Mouse (Mus musculus) forebrain, embryonic 12.5 days (tissue): ENCODE data around the gene Ddx51. TPM values are rescaled to one million over a fixed set of nuclear protein-coding genes. Genes with fewer than 3 reads are reported as not detected.

ENCODE experiments used
- ATAC-seq: fragments of 200-750 bp; cut with Nextera tagmentation; 2 replicates; pipeline ENCODE4 v1.8.0; 2017; ENCODE audit warnings: moderate TSS enrichment; ENCODE audit not compliant: low FRiP score
- H3K27ac ChIP-seq: fragments of 300-500 bp; sonication (generic); 2 replicates; pipeline ENCODE4 v1.5.1; 2016; ENCODE audit warnings: mild to moderate bottlenecking
- H3K27me3 ChIP-seq: fragments of 300-500 bp; sonication (generic); 2 replicates; pipeline ENCODE4 v1.6.1; 2016; ENCODE audit warnings: mild to moderate bottlenecking
- H3K36me3 ChIP-seq: fragments of 300-500 bp; sonication (generic); replicated peaks from 2 replicates; pipeline ENCODE4 v1.6.1; 2016; ENCODE audit warnings: mild to moderate bottlenecking
- H3K4me1 ChIP-seq: fragments of 300-500 bp; sonication (generic); 2 replicates; pipeline ENCODE4 v1.6.1; 2016
- H3K4me2 ChIP-seq: fragments of 300-500 bp; sonication (generic); 2 replicates; pipeline ENCODE4 v1.6.1; 2016; ENCODE audit warnings: mild to moderate bottlenecking, moderate library complexity
- H3K4me3 ChIP-seq: fragments of 300-500 bp; sonication (generic); replicated peaks from 2 replicates; pipeline ENCODE4 v1.5.1; 2016; ENCODE audit warnings: mild to moderate bottlenecking
- H3K9ac ChIP-seq: fragments of 300-500 bp; sonication (generic); 2 replicates; pipeline ENCODE4 v1.6.1; 2016; ENCODE audit warnings: mild to moderate bottlenecking
- H3K9me3 ChIP-seq: fragments of 300-500 bp; sonication (generic); 2 replicates; pipeline ENCODE4 v1.6.1; 2016
- WGBS: fragments of 180-500 bp; shearing (Covaris S2); methylation state at CpG from one replicate; pipeline ENCODE4 v1.1.7; 2016; 5-methylcytosine and 5-hydroxymethylcytosine counted together
- polyA plus RNA-seq: library from polyadenylated mRNA; unstranded; fragments of >200 nt; fragmentation: Nextera tagmentation; extraction: Ambion mirVana; gene quantifications from 2 replicates; pipeline ENCODE4 v1.2.1, GENCODE M21; 2016

The Ddx51 gene
- polyA plus RNA-seq, result 31.7 and 33.8 TPM in 2 replicates

GRCm38 (mm10) chr5:110652719-110653648, at the start of gene Ddx51, which contains the start of gene Noc4l:
Gene Ddx51, plus strand, starts transcription at chr5:110653451.
Gene Noc4l, minus strand, starts transcription at chr5:110653417.
- under 1% methylated on average over 91 of the region's 91 CpGs for WGBS
- peaks cover 71% of the 10 kb centered on the region for H3K36me3 ChIP-seq

GRCm38 (mm10) chr5:110604311-110604710, 48.9 kb upstream of the Ddx51 start:
- H3K9me3 ChIP-seq, result no peaks in the 10 kb centered on the region

More at GRCm38 (mm10) chr5:110652719-110653648, at the start of gene Ddx51, which contains the start of gene Noc4l:
- peak; percentile 88 for ATAC-seq
- no peaks in the 10 kb centered on the region for H3K9me3 ChIP-seq
- H3K27ac ChIP-seq, result peak within 1 kb of the TSS; percentile 13; the same call in 1 of the 2 replicates
- peak within 1 kb of the TSS; percentile 92 for H3K4me2 ChIP-seq
- peaks cover 18% of the 10 kb centered on the region for H3K4me1 ChIP-seq
- H3K27me3 ChIP-seq, result no peaks in the 10 kb centered on the region
- peak within 1 kb of the TSS; percentile 95 for H3K4me3 ChIP-seq
- H3K9ac ChIP-seq, result peak within 1 kb of the TSS; percentile 82

GRCm38 (mm10) chr5:110605531-110606221, 47.6 kb upstream of the Ddx51 start:
- Histone ChIP-seq H3K36me3 (no peaks in the 10 kb centered on the region), H3K4me3 (no peak overlapping the region), H3K4me2 (no peak overlapping the region), H3K9ac (no peak overlapping the region), H3K27me3 (peaks cover 37% of the 10 kb centered on the region), H3K4me1 (no peaks in the 10 kb centered on the region), H3K9me3 (no peaks in the 10 kb centered on the region), H3K27ac (no peak overlapping the region)
- 65% methylated on average over 5 of the region's 5 CpGs for WGBS
- no peak for ATAC-seq

More at GRCm38 (mm10) chr5:110604311-110604710, 48.9 kb upstream of the Ddx51 start:
- WGBS, result 88% methylated on average over 2 of the region's 2 CpGs
- ATAC-seq, result no peak
- no peaks in the 10 kb centered on the region for H3K36me3 ChIP-seq
- H3K27me3 ChIP-seq, result peaks cover 32% of the 10 kb centered on the region
- H3K4me3 ChIP-seq, result no peak overlapping the region
- H3K27ac ChIP-seq, result no peak overlapping the region
- H3K4me1 ChIP-seq, result no peaks in the 10 kb centered on the region
- no peak overlapping the region for H3K4me2 ChIP-seq
- no peak overlapping the region for H3K9ac ChIP-seq

- no peaks in the 10 kb centered on the region for H3K36me3 ChIP-seq
- WGBS, result 68% methylated on average over 3 of the region's 3 CpGs
- H3K4me3 ChIP-seq, result no peak overlapping the region
- H3K27ac ChIP-seq, result no peak overlapping the region
- no peak for ATAC-seq
- H3K9me3 ChIP-seq, result no peaks in the 10 kb centered on the region
- no peak overlapping the region for H3K9ac ChIP-seq
- H3K4me1 ChIP-seq, result no peaks in the 10 kb centered on the region
- no peak overlapping the region for H3K4me2 ChIP-seq
- H3K27me3 ChIP-seq, result peaks cover 37% of the 10 kb centered on the region
These were observed 45.5 kb upstream of the Ddx51 start for GRCm38 (mm10) chr5:110607767-110608166.

- Histone ChIP-seq H3K4me2 (no peak overlapping the region), H3K36me3 (no peaks in the 10 kb centered on the region), H3K9ac (no peak overlapping the region), H3K9me3 (no peaks in the 10 kb centered on the region), H3K27ac (no peak overlapping the region), H3K4me3 (no peak overlapping the region), H3K4me1 (no peaks in the 10 kb centered on the region), H3K27me3 (peaks cover 37% of the 10 kb centered on the region)
- WGBS, result 63% methylated on average over 6 of the region's 6 CpGs
- no peak for ATAC-seq
These were observed 44.9 kb upstream of the Ddx51 start for GRCm38 (mm10) chr5:110608336-110608735.

- no peak for ATAC-seq
- H3K4me3 ChIP-seq, result no peak overlapping the region
- H3K4me1 ChIP-seq, result no peaks in the 10 kb centered on the region
- no peak overlapping the region for H3K9ac ChIP-seq
- H3K27me3 ChIP-seq, result peaks cover 37% of the 10 kb centered on the region
- H3K9me3 ChIP-seq, result no peaks in the 10 kb centered on the region
- WGBS, result 15% methylated on average over 8 of the region's 8 CpGs
- H3K27ac ChIP-seq, result no peak overlapping the region
- no peak overlapping the region for H3K4me2 ChIP-seq
- H3K36me3 ChIP-seq, result no peaks in the 10 kb centered on the region
These were observed 44.3 kb upstream of the Ddx51 start for GRCm38 (mm10) chr5:110608941-110609340.

- no peak for ATAC-seq
- Histone ChIP-seq H3K4me3 (no peak overlapping the region), H3K9me3 (no peaks in the 10 kb centered on the region), H3K27ac (no peak overlapping the region), H3K27me3 (peaks cover 37% of the 10 kb centered on the region), H3K4me2 (no peak overlapping the region), H3K4me1 (no peaks in the 10 kb centered on the region), H3K36me3 (no peaks in the 10 kb centered on the region), H3K9ac (no peak overlapping the region)
- WGBS, result 78% methylated on average over 3 of the region's 3 CpGs
These were observed 43.8 kb upstream of the Ddx51 start for GRCm38 (mm10) chr5:110609425-110609824.

- Histone ChIP-seq H3K36me3 (no peaks in the 10 kb centered on the region), H3K9ac (no peak overlapping the region), H3K4me2 (no peak overlapping the region), H3K27ac (no peak overlapping the region), H3K9me3 (no peaks in the 10 kb centered on the region), H3K27me3 (peaks cover 37% of the 10 kb centered on the region), H3K4me3 (no peak overlapping the region), H3K4me1 (no peaks in the 10 kb centered on the region)
- no peak for ATAC-seq
- WGBS, result 81% methylated on average over 5 of the region's 5 CpGs
These were observed 43.4 kb upstream of the Ddx51 start for GRCm38 (mm10) chr5:110609868-110610267.

- WGBS, result 82% methylated on average over 7 of the region's 7 CpGs
- Histone ChIP-seq H3K4me1 (no peaks in the 10 kb centered on the region), H3K9ac (no peak overlapping the region), H3K4me2 (no peak overlapping the region), H3K4me3 (no peak overlapping the region), H3K36me3 (no peaks in the 10 kb centered on the region), H3K9me3 (no peaks in the 10 kb centered on the region), H3K27me3 (peaks cover 37% of the 10 kb centered on the region), H3K27ac (no peak overlapping the region)
- no peak for ATAC-seq
These were observed 42.8 kb upstream of the Ddx51 start for GRCm38 (mm10) chr5:110610484-110610883.

GRCm38 (mm10) chr5:110611435-110612158, 41.7 kb upstream of the Ddx51 start:
- H3K27ac ChIP-seq, result no peak overlapping the region
- H3K36me3 ChIP-seq, result no peaks in the 10 kb centered on the region
- no peak overlapping the region for H3K4me2 ChIP-seq
- no peak for ATAC-seq
- H3K9me3 ChIP-seq, result no peaks in the 10 kb centered on the region
- no peaks in the 10 kb centered on the region for H3K4me1 ChIP-seq
- 81% methylated on average over 5 of the region's 5 CpGs for WGBS
- no peak overlapping the region for H3K4me3 ChIP-seq
- H3K9ac ChIP-seq, result no peak overlapping the region
- peaks cover 29% of the 10 kb centered on the region for H3K27me3 ChIP-seq

- Histone ChIP-seq H3K9ac (no peak overlapping the region), H3K9me3 (no peaks in the 10 kb centered on the region), H3K4me3 (no peak overlapping the region), H3K4me2 (no peak overlapping the region), H3K4me1 (no peaks in the 10 kb centered on the region), H3K27ac (no peak overlapping the region), H3K36me3 (no peaks in the 10 kb centered on the region), H3K27me3 (0 out of 2 replicates have a peak, but pooled peaks cover 2% of the 10 kb centered on the region)
- no peak for ATAC-seq
- WGBS, result 84% methylated on average over 6 of the region's 6 CpGs
These were observed 34.0 kb upstream of the Ddx51 start for GRCm38 (mm10) chr5:110619226-110619625.

- Histone ChIP-seq H3K4me3 (no peak overlapping the region), H3K27ac (no peak overlapping the region), H3K36me3 (no peaks in the 10 kb centered on the region), H3K27me3 (0 out of 2 replicates have a peak, but pooled peaks cover 11% of the 10 kb centered on the region), H3K9ac (no peak overlapping the region), H3K9me3 (no peaks in the 10 kb centered on the region), H3K4me1 (0 out of 2 replicates have a peak, but pooled peaks cover 6% of the 10 kb centered on the region), H3K4me2 (no peak overlapping the region)
- ATAC-seq, result no peak
- 79% methylated on average over 2 of the region's 2 CpGs for whole genome bisulfite sequencing
These were observed 28.9 kb upstream of the Ddx51 start for GRCm38 (mm10) chr5:110624319-110624718.
